Mouse (Mus musculus): ENCODE measurements at regions not wholly inside any gene's neighbourhood (a gene's known extent, or its start where the extent isn't known, plus 50 kb on each side); places are given as distances from the start of the nearest gene placed in this dataset.

DNA sequence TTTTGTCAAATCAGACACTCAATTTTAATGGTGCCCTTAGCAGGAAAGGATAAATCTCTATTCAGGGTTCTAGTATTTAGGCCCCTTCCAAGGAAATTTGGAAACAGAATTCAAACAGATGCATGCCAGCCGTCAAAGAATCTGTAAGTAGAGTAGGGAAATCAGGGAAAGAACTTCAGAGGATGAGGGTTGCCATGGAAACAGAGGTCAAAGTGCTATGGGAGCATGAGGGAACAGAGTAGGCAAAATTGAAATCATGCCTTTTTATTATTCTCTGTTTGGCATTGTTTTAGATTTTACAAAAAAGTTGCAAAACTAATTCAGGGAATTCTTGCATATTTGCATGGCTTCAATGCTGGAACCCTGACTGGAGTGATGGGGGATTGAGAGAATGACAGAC lies 1916.4 kb upstream of the Lrrc6 start:
- TF ChIP-seq CTCF (IDR thresholded peaks at IDR 0.05; ENCODE audit: borderline replicate concordance, control insufficient read depth, extremely low read depth, insufficient read depth, low read length, poor library complexity) (no peak), POLR2A (IDR thresholded peaks at IDR 0.05; ENCODE audit: control insufficient read depth, extremely low read depth, insufficient read depth, low read length, poor library complexity) (no peak)
- DNase-seq: no peak
- H3K4me3 ChIP-seq (ENCODE audit: control insufficient read depth, insufficient read depth, low read length): no peak overlapping the region
- WGBS: 64% methylated on average over 1 of the region's 1 CpGs
- no peaks in the 10 kb centered on the region for H3K36me3 ChIP-seq (ENCODE audit: control insufficient read depth, insufficient read depth, low read length)
- no peaks in the 10 kb centered on the region for H3K4me1 ChIP-seq (replicated peaks; ENCODE audit: control insufficient read depth, insufficient read depth, low read length)
- H3K27me3 ChIP-seq (ENCODE audit: control insufficient read depth, insufficient read depth, low read length): no peaks in the 10 kb centered on the region
- H3K27ac ChIP-seq (ENCODE audit: control insufficient read depth, insufficient read depth, low read length): no peak overlapping the region

DNA sequence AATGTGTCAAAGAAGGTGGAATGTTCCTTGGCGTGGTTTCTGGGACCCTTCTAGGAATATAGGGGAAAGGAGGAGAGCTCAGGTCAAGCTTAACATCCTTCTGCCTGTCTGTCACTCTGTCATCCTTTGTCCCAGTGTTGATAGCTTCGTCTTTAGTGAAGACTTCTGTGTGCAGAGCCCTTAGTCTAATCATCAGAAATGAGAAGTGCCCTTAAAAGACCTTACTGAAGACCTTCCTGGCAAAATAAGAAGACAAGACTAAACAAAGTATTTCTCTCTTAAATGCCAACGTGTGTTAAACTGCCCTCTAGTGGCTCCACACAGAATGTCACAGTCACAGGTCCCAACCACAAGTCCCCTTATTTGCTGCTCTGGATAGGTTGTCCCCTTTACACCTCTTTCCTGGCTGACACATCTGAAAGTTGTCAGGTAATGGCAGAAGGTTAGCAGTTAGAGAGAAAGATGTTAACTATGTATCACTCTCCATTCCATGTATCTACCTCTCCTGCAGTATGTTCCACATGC lies 1914.8 kb upstream of the Lrrc6 start:
- TF ChIP-seq POLR2A (IDR thresholded peaks at IDR 0.05; ENCODE audit: control insufficient read depth, extremely low read depth, insufficient read depth, low read length, poor library complexity): no peak
- no peak for TF ChIP-seq CTCF (IDR thresholded peaks at IDR 0.05; ENCODE audit: borderline replicate concordance, control insufficient read depth, extremely low read depth, insufficient read depth, low read length, poor library complexity)
- Histone ChIP-seq H3K27me3 (ENCODE audit: control insufficient read depth, insufficient read depth, low read length) (no peaks in the 10 kb centered on the region), H3K36me3 (ENCODE audit: control insufficient read depth, insufficient read depth, low read length) (no peaks in the 10 kb centered on the region), H3K4me3 (ENCODE audit: control insufficient read depth, insufficient read depth, low read length) (no peak overlapping the region), H3K27ac (ENCODE audit: control insufficient read depth, insufficient read depth, low read length) (no peak overlapping the region), H3K4me1 (replicated peaks; ENCODE audit: control insufficient read depth, insufficient read depth, low read length) (no peaks in the 10 kb centered on the region)
- peak; percentile 33 for DNase-seq
- WGBS: 38% methylated on average over 3 of the region's 3 CpGs

GRCm38 (mm10) chr15:68414047-68414446 lies 1913.3 kb upstream of the Lrrc6 start:
- no peak for DNase-seq
- 50% methylated on average over 4 of the region's 4 CpGs for WGBS
- no peak for TF ChIP-seq POLR2A (IDR thresholded peaks at IDR 0.05; ENCODE audit: control insufficient read depth, extremely low read depth, insufficient read depth, low read length, poor library complexity)
- TF ChIP-seq CTCF (IDR thresholded peaks at IDR 0.05; ENCODE audit: borderline replicate concordance, control insufficient read depth, extremely low read depth, insufficient read depth, low read length, poor library complexity): no peak
- Histone ChIP-seq H3K36me3 (ENCODE audit: control insufficient read depth, insufficient read depth, low read length) (no peaks in the 10 kb centered on the region), H3K27ac (ENCODE audit: control insufficient read depth, insufficient read depth, low read length) (no peak overlapping the region), H3K27me3 (ENCODE audit: control insufficient read depth, insufficient read depth, low read length) (no peaks in the 10 kb centered on the region), H3K4me3 (ENCODE audit: control insufficient read depth, insufficient read depth, low read length) (no peak overlapping the region), H3K4me1 (replicated peaks; ENCODE audit: control insufficient read depth, insufficient read depth, low read length) (no peaks in the 10 kb centered on the region)

- TF ChIP-seq CTCF (IDR thresholded peaks at IDR 0.05; ENCODE audit: borderline replicate concordance, control insufficient read depth, extremely low read depth, insufficient read depth, low read length, poor library complexity) (no peak), POLR2A (IDR thresholded peaks at IDR 0.05; ENCODE audit: control insufficient read depth, extremely low read depth, insufficient read depth, low read length, poor library complexity) (no peak)
- no peak overlapping the region for H3K27ac ChIP-seq (ENCODE audit: control insufficient read depth, insufficient read depth, low read length)
- H3K36me3 ChIP-seq (ENCODE audit: control insufficient read depth, insufficient read depth, low read length): no peaks in the 10 kb centered on the region
- H3K4me1 ChIP-seq (replicated peaks; ENCODE audit: control insufficient read depth, insufficient read depth, low read length): no peaks in the 10 kb centered on the region
- no peak overlapping the region for H3K4me3 ChIP-seq (ENCODE audit: control insufficient read depth, insufficient read depth, low read length)
- H3K27me3 ChIP-seq (ENCODE audit: control insufficient read depth, insufficient read depth, low read length): no peaks in the 10 kb centered on the region
- WGBS: 90% methylated on average over 2 of the region's 2 CpGs
- no peak for DNase-seq
Measured at GRCm38 (mm10) chr15:68412697-68413096, 1912.0 kb upstream of the Lrrc6 start.

DNA sequence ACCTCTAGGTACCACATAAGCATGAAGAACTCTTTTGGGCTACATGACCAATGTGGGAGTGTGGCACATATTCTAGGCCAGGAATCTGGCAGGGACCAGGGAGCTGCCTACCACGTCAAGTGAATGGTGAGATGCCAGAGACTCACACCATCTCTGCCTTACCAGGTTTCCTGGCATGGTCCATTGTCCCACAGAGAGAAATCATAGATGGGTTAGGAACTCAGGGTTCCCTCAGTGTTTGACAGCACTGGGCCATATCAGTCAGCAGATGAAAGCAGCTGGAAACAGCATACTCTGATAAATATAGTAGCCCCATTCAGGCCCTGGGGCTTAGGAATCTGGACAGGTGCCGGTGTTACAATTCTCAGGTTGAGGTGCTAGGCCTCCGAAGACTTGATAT lies 1911.4 kb upstream of the Lrrc6 start:
- no peak for DNase-seq
- no peaks in the 10 kb centered on the region for H3K4me1 ChIP-seq (replicated peaks; ENCODE audit: control insufficient read depth, insufficient read depth, low read length)
- 90% methylated on average over 3 of the region's 3 CpGs for WGBS
- TF ChIP-seq POLR2A (IDR thresholded peaks at IDR 0.05; ENCODE audit: control insufficient read depth, extremely low read depth, insufficient read depth, low read length, poor library complexity) (no peak), CTCF (IDR thresholded peaks at IDR 0.05; ENCODE audit: borderline replicate concordance, control insufficient read depth, extremely low read depth, insufficient read depth, low read length, poor library complexity) (no peak)
- no peaks in the 10 kb centered on the region for H3K36me3 ChIP-seq (ENCODE audit: control insufficient read depth, insufficient read depth, low read length)
- no peak overlapping the region for H3K4me3 ChIP-seq (ENCODE audit: control insufficient read depth, insufficient read depth, low read length)
- no peaks in the 10 kb centered on the region for H3K27me3 ChIP-seq (ENCODE audit: control insufficient read depth, insufficient read depth, low read length)
- no peak overlapping the region for H3K27ac ChIP-seq (ENCODE audit: control insufficient read depth, insufficient read depth, low read length)

GRCm38 (mm10) chr15:68403554-68404070 lies 1902.9 kb upstream of the Lrrc6 start:
- Histone ChIP-seq H3K4me1 (replicated peaks; ENCODE audit: control insufficient read depth, insufficient read depth, low read length) (no peaks in the 10 kb centered on the region), H3K27ac (ENCODE audit: control insufficient read depth, insufficient read depth, low read length) (no peak overlapping the region), H3K36me3 (ENCODE audit: control insufficient read depth, insufficient read depth, low read length) (no peaks in the 10 kb centered on the region), H3K27me3 (ENCODE audit: control insufficient read depth, insufficient read depth, low read length) (no peaks in the 10 kb centered on the region), H3K4me3 (ENCODE audit: control insufficient read depth, insufficient read depth, low read length) (no peak overlapping the region)
- TF ChIP-seq POLR2A (IDR thresholded peaks at IDR 0.05; ENCODE audit: control insufficient read depth, extremely low read depth, insufficient read depth, low read length, poor library complexity): no peak
- no peak for TF ChIP-seq CTCF (IDR thresholded peaks at IDR 0.05; ENCODE audit: borderline replicate concordance, control insufficient read depth, extremely low read depth, insufficient read depth, low read length, poor library complexity)
- DNase-seq: no peak
- WGBS: 99% methylated on average over 3 of the region's 3 CpGs

GRCm38 (mm10) chr15:68401726-68402125 lies 1901.0 kb upstream of the Lrrc6 start:
- no peaks in the 10 kb centered on the region for H3K27me3 ChIP-seq (ENCODE audit: control insufficient read depth, insufficient read depth, low read length)
- H3K4me3 ChIP-seq (ENCODE audit: control insufficient read depth, insufficient read depth, low read length): no peak overlapping the region
- TF ChIP-seq CTCF (IDR thresholded peaks at IDR 0.05; ENCODE audit: borderline replicate concordance, control insufficient read depth, extremely low read depth, insufficient read depth, low read length, poor library complexity) (no peak), POLR2A (IDR thresholded peaks at IDR 0.05; ENCODE audit: control insufficient read depth, extremely low read depth, insufficient read depth, low read length, poor library complexity) (no peak)
- no peaks in the 10 kb centered on the region for H3K36me3 ChIP-seq (ENCODE audit: control insufficient read depth, insufficient read depth, low read length)
- no peak overlapping the region for H3K27ac ChIP-seq (ENCODE audit: control insufficient read depth, insufficient read depth, low read length)
- no peak for DNase-seq
- H3K4me1 ChIP-seq (replicated peaks; ENCODE audit: control insufficient read depth, insufficient read depth, low read length): no peaks in the 10 kb centered on the region
- 76% methylated on average over 1 of the region's 1 CpGs for WGBS
